Mouse (Mus musculus): ENCODE measurements at regions not wholly inside any gene's neighbourhood (a gene's known extent, or its start where the extent isn't known, plus 50 kb on each side); places are given as distances from the start of the nearest gene placed in this dataset.

- CTCF ChIA-PET, result no interaction called here
These were observed 103.2 kb downstream of the Vegfa start for GRCm38 (mm10) chr17:45928903-45929477.

- CTCF ChIA-PET, result no interaction called here
These were observed 104.2 kb downstream of the Vegfa start for GRCm38 (mm10) chr17:45928013-45928412.

GRCm38 (mm10) chr17:45925845-45926244 is 106.3 kb downstream of the Vegfa start:
- CTCF ChIA-PET, result no interaction called here

GRCm38 (mm10) chr17:45924595-45924994 is 107.6 kb downstream of the Vegfa start:
- CTCF ChIA-PET, result no interaction called here

GRCm38 (mm10) chr17:45923217-45923730 is 108.9 kb downstream of the Vegfa start:
- CTCF ChIA-PET, result no interaction called here

GRCm38 (mm10) chr17:45917647-45918046 is 114.5 kb downstream of the Vegfa start:
- CTCF ChIA-PET, result no interaction called here

- CTCF ChIA-PET, result no interaction called here
These were observed 115.2 kb downstream of the Vegfa start for GRCm38 (mm10) chr17:45916937-45917336.

- CTCF ChIA-PET, result no interaction called here
These were observed 117.4 kb downstream of the Vegfa start for GRCm38 (mm10) chr17:45914706-45915240.

- CTCF ChIA-PET, result no interaction called here
These were observed 117.9 kb downstream of the Vegfa start for GRCm38 (mm10) chr17:45914237-45914636.

GRCm38 (mm10) chr17:45913671-45914070 is 118.5 kb downstream of the Vegfa start:
- CTCF ChIA-PET, result no interaction called here

- CTCF ChIA-PET, result no interaction called here
These were observed 120.0 kb downstream of the Vegfa start for GRCm38 (mm10) chr17:45912165-45912564.

GRCm38 (mm10) chr17:45911201-45911731 is 120.9 kb downstream of the Vegfa start:
- CTCF ChIA-PET, result no interaction called here

GRCm38 (mm10) chr17:45910245-45910644 is 121.9 kb downstream of the Vegfa start:
- CTCF ChIA-PET, result no interaction called here

GRCm38 (mm10) chr17:45907587-45907986 is 124.6 kb downstream of the Vegfa start:
- CTCF ChIA-PET, result no interaction called here

- CTCF ChIA-PET, result no interaction called here
These were observed 126.6 kb downstream of the Vegfa start for GRCm38 (mm10) chr17:45905596-45905995.

- CTCF ChIA-PET, result no interaction called here
These were observed 127.9 kb downstream of the Vegfa start for GRCm38 (mm10) chr17:45904251-45904650.

GRCm38 (mm10) chr17:45903294-45903693 is 128.9 kb downstream of the Vegfa start:
- CTCF ChIA-PET, result no interaction called here

GRCm38 (mm10) chr17:45902668-45903067 is 129.5 kb downstream of the Vegfa start:
- CTCF ChIA-PET, result no interaction called here

GRCm38 (mm10) chr17:45896922-45897302 is 135.3 kb downstream of the Vegfa start:
- CTCF ChIA-PET, result no interaction called here

- CTCF ChIA-PET, result no interaction called here
These were observed 135.8 kb downstream of the Vegfa start for GRCm38 (mm10) chr17:45896142-45896921.

GRCm38 (mm10) chr17:45894166-45894565 is 138.0 kb downstream of the Vegfa start:
- CTCF ChIA-PET, result no interaction called here

- CTCF ChIA-PET, result no interaction called here
These were observed 138.5 kb downstream of the Vegfa start for GRCm38 (mm10) chr17:45893698-45894097.

GRCm38 (mm10) chr17:45893094-45893493 is 139.1 kb downstream of the Vegfa start:
- CTCF ChIA-PET, result no interaction called here
